Mouse (Mus musculus): ENCODE measurements around the gene Camk2d.

Gene Camk2d

DNA sequence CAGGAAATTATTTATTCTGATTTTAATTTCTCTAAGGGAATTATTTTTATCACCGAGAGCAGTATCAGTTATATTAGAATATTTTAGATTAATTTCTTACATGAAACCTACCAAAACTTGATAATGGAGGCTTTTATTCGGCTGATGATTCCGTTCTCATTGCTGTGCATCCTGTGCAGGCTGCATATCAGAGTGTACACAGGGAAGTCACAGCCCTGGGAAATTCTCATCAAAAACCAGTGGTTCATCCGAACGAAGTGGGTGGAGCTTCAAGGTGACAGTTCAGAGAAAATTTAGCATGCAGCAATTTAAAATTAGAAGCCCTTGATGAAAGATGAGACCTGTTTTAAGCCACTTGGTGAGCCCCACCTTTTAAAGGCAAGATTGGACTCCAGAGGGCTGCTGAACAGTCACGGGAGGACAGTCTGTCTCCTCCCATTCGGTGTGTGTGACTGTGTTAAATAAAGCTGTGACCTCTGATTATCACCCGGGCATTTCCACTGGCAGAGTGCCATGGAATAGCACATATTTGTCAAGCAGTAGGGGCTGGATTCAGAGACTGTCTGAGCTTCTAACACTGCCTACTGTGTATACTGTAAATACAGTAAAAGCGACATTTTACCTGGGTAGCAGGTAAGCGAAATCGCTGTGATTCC lies 150.2 kb downstream of the Camk2d start:
- peak; percentile 81 to 87 for DNase-seq (ENCODE audit: low spot score in 2 of 2)

DNA sequence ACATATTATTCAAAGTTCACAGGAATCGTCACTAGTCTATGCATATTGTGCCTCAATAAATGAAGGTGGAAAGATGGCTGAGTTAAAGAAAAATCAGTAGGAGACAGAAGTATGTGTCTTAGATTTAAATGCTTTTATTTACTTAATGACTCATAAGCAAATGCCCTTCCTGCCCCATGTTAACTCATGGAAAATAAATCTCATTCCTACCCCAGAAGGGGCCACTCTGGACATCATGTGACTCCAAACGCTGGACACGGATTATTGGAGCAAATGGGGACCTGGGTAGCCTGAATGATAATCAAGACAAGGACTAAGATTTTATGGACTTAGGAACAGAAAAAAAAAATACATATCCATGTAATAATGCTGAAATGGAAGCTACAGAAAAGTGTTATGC lies 151.5 kb downstream of the Camk2d start:
- DNase-seq (ENCODE audit: low spot score in 2 of 2) = no peak

DNA sequence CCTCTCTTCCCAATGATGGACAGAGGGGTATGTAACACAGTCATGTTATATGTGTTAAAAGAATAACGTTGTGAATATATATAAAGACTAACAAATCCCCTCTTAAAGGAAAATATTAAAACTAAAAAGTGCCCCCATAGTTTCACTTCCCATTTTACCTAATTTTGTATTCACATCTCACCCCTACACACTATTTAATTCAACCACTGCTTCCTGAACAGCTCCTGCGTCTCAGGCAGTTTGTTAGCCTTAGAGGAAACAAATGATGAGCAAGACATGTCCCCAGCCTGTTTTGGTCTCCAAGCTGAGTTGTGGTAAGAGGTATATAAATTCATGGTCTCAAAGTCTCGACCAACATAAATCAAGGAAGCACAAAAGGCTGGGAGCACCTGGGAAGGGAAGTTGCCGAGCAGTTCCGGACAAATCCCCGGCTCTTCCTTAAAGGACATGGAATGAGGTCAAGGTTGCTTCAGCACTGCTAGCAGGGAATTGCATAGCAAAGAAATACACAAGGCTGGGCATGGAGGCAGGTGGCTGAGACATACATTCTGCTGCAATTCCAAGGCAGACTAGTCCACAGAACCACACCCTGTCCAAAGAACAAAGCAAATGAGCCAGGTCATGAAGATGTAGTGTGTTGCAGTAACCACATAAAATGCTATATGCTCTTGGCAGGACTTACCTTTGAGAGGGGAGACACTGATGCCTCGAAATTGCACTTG lies 155.4 kb downstream of the Camk2d start:
- no peak for DNase-seq (ENCODE audit: low spot score in 2 of 2)

DNA sequence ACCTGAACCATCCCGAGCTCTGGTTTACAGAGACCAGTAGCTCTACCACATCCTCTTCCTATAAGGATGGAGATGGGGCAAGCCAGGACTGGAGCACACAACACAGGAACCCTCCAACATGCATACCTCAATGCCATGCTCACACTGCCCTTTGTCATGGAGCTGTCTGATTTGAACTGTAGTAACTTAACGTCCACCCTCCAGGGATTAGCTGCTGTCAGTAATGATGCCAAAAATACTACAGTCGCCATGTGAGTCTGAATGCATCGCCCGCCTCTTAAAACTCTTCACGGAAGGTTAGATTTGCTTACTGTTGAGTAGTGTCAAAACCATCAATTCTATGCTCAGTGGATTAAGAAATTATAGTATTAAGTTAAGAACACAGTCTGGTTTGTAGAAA lies 156.9 kb downstream of the Camk2d start:
- DNase-seq (ENCODE audit: low spot score in 2 of 2) = no peak

DNA sequence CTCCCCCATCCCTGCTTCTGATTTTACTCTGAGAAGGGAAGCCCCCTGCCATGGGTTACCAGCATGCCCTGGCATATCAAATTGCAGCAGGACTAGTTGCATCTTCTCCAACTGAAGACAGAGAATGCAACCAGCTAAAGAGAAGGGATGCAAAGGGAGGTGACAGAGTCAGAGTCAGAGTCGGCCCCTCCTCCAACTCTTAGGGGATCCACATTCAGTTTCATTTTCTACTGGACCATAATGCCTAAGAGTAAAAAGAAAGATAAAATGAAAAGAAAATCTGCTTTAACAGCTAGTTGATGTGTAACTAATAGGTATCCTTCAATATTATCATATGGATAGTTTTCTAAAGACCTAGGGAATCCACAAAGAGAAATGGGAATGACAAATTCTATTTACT lies 162.3 kb downstream of the Camk2d start:
- no peak for DNase-seq (ENCODE audit: low spot score in 2 of 2)

DNA sequence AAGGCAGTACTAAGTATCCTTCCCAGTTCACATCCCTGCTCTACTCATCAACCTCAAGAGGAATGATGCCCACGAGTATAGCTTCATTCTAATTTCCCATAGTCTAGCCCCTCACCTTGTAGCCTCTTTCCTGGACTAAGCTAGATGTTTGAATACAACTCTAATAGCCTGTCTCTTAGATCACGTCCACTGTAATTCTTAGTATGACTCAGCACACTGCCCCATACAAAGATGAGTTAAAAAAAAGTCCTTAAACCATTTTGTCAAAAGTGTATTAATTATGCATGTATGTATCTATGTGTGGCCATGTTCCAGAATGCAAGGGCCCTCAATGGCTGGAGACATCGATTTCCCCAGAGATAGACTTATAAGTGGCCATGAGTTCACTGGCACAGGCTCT lies 164.5 kb downstream of the Camk2d start:
- no peak for DNase-seq (ENCODE audit: low spot score in 2 of 2)

DNA sequence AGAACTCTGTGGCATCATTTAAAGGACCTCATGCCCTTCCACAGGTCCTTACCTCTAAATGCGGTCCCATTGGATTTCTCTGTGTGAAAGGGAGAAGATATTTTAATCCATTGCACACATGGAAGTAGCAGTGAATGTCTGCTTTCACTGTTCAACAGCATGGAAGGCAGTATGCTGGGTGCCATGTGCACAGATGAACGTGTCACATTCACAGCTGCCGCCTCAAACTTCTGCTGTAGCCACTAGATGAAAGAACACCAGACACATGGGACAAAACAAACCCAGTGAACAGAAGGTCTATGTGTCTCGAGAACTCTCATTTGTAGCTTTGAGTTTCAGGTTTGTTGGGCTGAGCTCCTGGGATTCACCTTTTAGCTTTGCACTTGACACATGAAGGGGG lies 168.6 kb downstream of the Camk2d start:
- no peak for DNase-seq (ENCODE audit: low spot score in 2 of 2)

DNA sequence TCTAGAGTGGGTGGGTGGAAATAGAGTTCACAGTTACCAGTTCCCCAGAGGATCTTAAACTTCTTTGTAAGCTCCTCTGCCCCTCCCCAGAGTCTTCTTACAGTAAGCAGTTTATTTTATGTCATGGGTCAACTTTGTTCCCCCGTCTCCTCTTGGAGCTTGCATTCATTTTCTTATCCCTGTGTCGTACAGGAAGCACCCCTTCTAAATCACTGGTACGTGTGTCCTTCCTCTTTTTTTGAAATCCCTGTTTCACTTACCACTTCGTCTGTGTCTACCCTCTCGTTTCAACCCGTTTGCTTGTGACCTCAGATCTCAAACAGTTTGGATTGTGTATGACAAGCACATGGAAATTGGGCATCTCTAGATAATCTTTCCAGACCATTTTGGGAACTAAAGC lies 174.0 kb downstream of the Camk2d start:
- no peak for DNase-seq (ENCODE audit: low spot score in 2 of 2)

DNA sequence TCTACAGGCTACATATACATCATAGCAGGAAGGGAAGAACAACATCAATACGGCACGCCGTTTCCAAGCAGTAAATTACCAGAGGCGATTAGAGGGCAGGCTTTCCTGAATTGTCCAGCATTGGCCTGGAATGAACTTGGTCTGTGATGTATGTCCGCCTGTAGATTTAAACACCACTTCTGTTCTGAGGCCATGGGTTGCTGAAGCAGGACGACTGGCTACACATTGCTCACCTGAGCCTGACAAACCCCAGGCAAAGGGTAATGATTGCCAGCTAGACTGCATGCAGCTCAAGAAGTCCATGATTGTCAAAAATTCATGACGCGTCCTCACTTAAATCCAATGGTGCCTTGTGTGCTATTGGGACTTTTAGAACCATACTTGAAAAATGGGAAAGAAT lies 174.9 kb downstream of the Camk2d start:
- no peak for DNase-seq (ENCODE audit: low spot score in 2 of 2)

DNA sequence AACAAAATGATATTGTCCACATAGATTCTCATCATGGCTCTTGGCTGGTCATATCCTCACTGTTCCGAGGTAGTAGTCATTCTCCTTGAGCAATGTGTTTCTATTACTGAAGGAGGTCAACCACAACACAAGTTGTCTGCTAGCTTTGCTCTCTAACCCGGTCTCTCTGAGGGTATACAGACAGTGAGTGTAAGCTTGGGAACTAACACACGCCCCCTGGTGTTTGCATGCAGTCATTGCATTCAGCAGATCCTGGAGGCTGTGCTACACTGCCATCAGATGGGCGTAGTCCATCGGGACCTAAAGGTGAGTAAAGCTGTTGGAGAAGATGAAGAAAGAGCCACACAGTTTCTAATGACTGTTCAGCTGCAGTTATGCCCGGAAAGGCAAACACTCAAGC lies 175.4 kb downstream of the Camk2d start:
- peak; percentile 70 to 79 for DNase-seq (ENCODE audit: low spot score in 2 of 2)

DNA sequence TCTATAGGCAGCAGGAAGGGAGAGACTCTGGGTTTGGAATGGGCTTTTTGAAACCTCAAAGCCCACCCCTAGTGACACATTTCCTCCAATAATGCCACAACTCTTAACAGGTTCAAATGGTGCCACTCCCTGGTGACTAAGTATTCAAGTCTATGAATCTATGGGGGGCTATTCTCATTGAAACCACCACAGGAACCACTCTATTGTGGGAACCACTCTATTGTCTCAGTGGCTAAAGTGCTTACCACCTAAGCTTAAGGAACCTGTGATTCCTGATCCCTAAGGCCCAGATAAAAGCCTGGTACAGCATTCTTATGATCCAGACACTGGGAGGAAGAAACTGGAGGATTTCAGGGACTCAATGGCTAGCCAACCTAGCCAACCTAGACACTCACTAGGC lies 179.9 kb downstream of the Camk2d start:
- DNase-seq (ENCODE audit: low spot score in 2 of 2) = no peak

DNA sequence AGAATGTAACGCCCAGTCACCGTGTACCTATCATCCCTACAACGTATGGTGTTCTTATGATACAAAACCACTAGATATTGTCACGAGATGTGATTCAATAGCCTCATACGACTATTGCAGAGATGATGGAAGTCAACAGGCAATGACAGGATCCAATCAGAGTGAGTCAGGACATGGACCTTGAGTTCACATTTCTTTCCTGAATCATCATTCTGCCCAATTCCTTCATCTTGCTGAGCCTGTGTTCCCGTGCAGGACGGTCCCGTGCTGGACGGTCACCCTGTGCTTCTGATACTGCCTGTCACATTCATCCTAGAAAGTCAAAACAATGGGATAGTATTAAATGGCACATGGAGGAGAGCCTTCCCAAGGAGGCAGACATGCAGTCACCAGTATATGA lies 181.0 kb downstream of the Camk2d start:
- DNase-seq (ENCODE audit: low spot score in 2 of 2) = no peak

DNA sequence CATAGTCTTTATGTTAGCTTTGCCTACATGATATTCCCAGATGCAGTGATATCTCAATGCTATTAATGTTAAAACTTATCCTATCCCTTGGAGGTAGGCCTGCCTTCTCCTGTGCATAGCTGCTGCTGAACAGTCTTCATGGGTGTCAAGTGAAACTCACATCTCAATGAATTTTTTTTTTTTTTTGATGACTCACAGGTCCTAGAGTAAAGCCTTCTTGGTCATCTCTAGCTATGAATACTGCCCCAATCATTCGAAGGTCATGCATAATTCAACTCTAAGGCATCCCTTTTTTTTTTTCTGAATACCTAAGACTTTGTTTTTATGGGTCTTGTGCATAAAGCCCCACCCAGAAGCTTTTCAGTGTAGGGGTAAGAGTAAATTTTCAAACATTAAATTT lies 181.8 kb downstream of the Camk2d start:
- no peak for DNase-seq (ENCODE audit: low spot score in 2 of 2)

DNA sequence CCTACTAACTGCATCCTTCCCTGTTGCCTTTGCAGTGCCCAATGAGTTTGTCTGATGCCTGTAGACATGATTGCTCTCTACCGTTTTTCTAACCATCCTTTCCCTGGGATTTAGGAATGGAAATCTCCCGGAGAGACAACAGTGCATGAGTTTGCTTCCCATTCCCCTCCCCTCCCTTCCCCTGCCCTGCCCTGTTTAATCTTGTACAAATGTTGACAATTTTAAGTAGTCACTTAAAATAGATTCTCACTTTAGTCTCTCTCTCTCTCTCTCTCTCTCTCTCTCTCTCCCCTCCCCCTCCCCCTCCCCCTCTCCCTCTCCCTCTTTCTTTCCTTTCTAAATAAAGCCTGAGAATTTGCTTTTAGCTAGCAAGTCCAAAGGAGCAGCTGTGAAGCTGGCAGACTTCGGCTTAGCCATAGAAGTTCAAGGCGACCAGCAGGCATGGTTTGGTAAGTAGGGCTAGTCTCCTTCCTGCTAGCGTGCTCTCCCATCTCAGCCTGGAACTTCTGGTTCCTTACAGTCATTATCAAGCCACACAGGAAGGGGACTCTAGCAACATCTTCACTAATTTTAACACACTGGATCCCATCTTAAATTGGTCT lies 184.0 kb downstream of the Camk2d start:
- DNase-seq (ENCODE audit: low spot score in 2 of 2) = peak; percentile 45 to 48

DNA sequence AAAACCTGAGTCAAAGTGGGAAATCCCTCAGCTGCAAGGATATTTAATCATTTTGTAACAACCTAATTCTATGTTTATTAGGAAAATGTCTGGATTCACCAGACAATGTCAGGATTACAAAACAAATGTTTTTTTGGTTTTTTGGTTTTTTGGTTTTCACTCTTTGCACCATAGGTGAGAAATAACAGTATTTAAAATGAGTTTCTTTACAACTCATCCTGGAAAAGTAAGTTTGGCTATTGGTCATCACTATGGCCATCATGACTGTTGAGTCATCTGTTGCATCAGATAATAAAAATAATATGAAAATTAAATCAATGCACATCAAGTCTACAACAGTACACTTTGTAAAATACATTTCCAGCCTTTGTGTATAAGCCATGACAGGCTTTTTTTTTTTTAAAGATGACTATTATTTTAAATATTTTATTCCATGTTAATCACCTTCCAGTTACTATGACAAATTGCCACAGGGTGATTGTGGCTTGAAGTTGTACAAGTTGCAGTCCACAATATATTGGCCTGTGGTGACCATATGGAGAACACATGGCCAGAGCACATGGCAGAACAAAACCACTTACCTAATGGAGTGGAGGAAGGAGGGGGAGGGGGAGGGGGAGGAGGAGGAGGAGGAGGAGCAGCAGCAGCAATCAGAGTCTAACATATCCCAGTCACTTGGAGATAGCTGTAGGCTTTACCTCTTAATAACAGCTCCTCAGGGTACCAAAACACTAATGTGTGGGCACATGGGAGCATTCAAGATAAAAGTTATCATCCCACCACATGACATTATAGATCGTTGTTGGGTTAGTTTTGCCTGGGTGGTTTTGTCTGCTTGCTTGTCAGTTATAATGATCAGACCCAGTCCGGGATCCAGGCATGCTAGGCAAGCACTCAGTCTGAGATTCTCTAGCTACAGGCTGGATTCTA lies 197.2 kb downstream of the Camk2d start:
- no peak for DNase-seq (ENCODE audit: low spot score in 2 of 2)

DNA sequence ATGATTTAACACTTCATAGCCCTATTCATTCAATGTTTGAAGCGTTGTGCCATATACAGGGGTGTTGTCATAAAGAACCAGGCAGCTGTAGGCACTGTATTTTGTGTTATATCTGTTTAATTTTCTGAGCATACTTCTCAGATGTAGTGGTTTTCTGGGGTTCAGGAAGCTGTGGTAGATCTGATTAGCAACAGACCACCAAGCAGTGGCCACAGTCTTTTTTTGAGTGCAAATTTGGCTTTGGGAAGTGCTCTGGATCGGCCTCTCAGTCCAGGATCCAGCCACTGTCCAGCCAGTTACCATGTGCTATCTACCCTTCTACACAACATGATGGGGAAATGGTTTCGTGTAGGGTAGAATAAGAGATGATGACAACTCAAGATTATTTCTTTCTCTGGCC lies 199.8 kb downstream of the Camk2d start:
- DNase-seq (ENCODE audit: low spot score in 2 of 2) = no peak

DNA sequence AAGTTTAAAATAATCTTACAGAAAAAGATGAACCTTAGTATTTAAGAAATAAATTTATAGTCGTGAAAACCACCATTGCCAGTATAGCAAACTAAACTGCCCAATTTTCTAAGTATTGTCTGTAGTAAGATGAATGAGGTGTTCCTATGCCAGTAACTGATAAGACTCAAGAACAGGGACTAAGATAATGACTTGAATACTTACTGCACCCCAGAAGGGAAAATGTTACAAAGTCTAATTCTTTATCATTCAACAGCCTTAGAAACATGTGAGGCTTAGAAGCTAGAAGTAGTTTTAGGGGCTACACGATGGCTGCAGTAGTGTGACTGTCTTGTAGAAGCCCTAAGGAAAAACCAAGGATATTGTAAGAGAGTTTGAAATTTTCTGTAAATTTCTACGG lies 200.9 kb downstream of the Camk2d start:
- no peak for DNase-seq (ENCODE audit: low spot score in 2 of 2)

DNA sequence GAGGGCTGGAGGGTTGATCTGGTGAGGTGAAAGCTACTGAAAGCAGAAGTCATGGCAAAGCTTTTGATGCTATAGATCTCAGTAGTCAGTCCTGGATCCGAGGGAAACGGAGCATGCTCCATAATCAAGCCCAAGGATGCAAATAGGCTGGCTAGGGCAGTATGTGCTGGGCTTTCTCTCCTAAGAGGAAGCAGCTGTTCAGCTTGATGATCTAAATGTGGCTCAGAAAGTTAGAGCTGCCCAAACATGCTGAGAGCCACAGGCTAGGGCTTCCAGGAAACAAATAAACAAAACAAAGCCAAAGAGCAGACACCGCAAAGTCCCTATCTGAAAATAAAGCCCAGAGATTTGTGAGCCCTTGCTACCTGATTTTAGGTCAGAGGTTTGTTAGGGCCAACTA lies 201.7 kb downstream of the Camk2d start:
- no peak for DNase-seq (ENCODE audit: low spot score in 2 of 2)

DNA sequence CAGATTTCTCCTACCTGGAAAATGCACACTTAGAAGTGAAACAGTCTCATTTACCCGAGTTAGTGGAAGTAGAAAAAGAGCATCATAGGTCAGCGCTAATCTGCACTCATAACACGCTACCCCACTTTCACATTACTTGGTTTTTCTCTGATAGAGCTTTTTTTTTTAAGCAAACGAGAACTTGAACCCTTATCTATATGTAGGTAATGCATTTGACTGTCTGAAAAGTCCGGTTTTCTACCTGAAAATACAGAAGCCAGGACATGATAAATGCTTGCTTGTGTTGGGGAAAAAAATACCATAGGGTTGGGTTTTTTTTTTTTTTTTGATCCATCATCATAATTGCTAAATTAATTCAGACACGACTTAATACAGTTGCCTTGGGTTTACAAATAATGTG lies 206.9 kb downstream of the Camk2d start:
- no peak for DNase-seq (ENCODE audit: low spot score in 2 of 2)

DNA sequence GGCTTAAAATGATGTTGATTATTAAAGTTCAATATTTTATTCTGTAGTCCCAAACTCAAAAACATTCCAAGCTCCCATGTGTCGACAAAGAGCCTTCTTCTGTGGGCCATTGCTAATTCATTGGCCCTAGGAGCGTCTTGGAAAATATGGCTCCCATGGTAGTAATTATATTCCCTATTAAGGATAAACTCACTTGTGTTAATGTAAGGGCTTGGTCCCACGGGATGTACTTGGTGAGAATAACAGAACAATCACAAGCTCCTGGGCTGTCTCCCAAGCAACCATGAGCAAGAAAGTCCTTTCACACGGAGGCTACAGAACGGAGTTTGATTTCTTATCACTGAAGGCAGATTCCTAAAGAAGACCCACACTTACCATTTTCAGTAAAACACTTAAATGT lies 208.9 kb downstream of the Camk2d start:
- no peak for DNase-seq (ENCODE audit: low spot score in 2 of 2)

DNA sequence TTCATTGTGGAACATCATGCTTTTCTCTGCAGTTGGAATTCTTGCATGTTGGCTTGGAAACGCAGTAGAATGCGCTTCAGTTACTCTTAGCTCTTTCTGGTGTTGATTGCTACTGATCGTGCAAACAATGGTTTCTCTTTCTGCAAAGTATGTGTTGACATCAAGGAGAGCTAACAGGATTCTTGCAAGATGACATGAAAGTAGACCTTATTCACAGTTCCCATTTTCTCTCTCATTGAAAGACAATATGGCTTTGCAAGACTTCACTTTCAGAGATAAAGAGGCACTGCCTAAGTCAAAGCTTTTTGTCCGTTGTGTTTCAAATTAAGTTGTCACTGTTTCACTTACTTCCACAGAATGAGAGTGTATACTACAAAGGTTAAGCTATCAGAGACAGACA lies 210.0 kb downstream of the Camk2d start:
- no peak for DNase-seq (ENCODE audit: low spot score in 2 of 2)

DNA sequence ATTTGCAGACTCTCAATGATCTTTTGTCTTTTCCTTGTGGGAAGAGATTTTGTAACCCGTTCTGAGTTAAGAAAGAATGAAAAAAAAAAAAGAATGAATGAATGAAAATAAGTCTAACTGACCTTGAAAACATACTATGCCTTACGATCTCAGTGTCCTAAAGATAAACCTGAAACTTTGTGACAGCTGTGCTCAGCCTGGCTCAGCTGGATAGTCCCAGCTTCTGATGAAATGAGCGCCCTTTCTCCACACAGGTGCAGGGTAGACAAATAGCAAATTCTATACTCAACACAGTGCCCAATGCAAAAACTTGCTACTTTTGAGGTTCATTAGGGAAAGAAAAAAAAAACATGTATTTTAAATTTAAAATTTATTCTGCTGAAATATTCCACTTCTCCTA lies 213.8 kb downstream of the Camk2d start:
- DNase-seq (ENCODE audit: low spot score in 2 of 2) = no peak
